Mouse (Mus musculus): Measurements from ENCODE around the gene Mcm9. TPM values are rescaled to one million over a fixed set of nuclear protein-coding genes. Genes with fewer than 3 reads are reported as not detected.

The Mcm9 gene
- polyA plus RNA-seq, 2 experiments: 8.8 to 12.0 TPM

DNA sequence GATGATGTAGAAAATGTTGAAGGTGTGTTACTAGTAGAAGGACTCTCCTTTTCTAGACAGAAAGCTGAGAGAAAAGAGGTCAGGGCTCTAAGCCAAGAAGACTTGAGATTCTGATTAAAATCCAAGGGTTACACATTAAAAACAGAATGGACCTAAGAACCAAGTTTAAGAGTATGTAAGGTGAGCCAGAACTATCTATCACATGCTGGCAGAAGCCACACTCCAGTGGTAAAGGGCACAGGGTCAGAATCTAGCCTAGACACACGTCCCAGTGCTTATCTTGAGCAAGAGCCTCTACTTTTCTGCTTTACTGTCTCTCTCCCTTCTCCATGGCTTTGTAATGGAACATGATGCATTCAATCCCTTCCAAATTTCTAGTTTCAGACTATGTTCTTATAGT lies 16.3 kb downstream of the Mcm9 start:
- H3K36me3 ChIP-seq (ENCODE audit: control insufficient read depth, insufficient read depth, low read length): peaks cover 49% of the 10 kb centered on the region
- H3K9me3 ChIP-seq (ENCODE audit: control insufficient read depth, low read length): no peaks in the 10 kb centered on the region
- no peaks in the 10 kb centered on the region for H3K27me3 ChIP-seq (ENCODE audit: control insufficient read depth, insufficient read depth, low read length)
- H3K4me3 ChIP-seq (replicated peaks; ENCODE audit: low read length): no peak overlapping the region
- no peak for TF ChIP-seq POLR2A (IDR thresholded peaks at IDR 0.05; ENCODE audit: borderline replicate concordance, extremely low read depth, insufficient read depth, insufficient read length)
- 92% methylated on average over 1 of the region's 1 CpGs for WGBS
- no peak for ATAC-seq (ENCODE audit: low FRiP score, low read depth)
- H3K9ac ChIP-seq (ENCODE audit: low read depth, low read length, severe bottlenecking): no peak overlapping the region
- no peaks in the 10 kb centered on the region for H3K4me1 ChIP-seq (ENCODE audit: control insufficient read depth, insufficient read depth, low read length)
- no peak overlapping the region for H3K4me2 ChIP-seq (replicated peaks; ENCODE audit: low read depth, low read length, severe bottlenecking)
- no peak for DNase-seq (ENCODE audit: low spot score)
- no peak overlapping the region for H3K27ac ChIP-seq (replicated peaks; ENCODE audit: low read depth, low read length)

DNA sequence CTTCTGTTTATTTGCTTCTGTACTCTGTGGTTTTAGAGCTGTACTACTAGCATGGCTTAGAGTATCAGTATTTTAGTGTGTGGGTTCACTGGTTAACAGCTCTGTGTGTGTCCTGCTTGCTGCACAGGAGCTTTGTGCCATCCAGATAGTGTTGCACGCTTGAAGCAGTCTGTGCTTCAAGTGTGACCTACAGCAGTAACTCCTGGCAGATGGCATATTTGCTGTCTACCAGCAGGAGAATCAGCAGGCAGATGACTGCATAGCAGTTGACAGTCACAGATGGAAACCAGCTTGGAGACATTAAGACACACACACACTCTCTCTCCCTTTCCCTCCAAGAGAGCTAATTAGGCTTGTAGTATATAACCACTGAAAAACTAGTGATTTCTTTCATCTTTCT lies 18.1 kb downstream of the Mcm9 start:
- H3K9me3 ChIP-seq (ENCODE audit: control insufficient read depth, low read length): no peaks in the 10 kb centered on the region
- no peak overlapping the region for H3K27ac ChIP-seq (replicated peaks; ENCODE audit: low read depth, low read length)
- no peak for TF ChIP-seq POLR2A (IDR thresholded peaks at IDR 0.05; ENCODE audit: borderline replicate concordance, extremely low read depth, insufficient read depth, insufficient read length)
- no peak overlapping the region for H3K4me3 ChIP-seq (replicated peaks; ENCODE audit: low read length)
- no peak overlapping the region for H3K4me2 ChIP-seq (replicated peaks; ENCODE audit: low read depth, low read length, severe bottlenecking)
- H3K36me3 ChIP-seq (ENCODE audit: control insufficient read depth, insufficient read depth, low read length): peaks cover 60% of the 10 kb centered on the region
- no peak overlapping the region for H3K9ac ChIP-seq (ENCODE audit: low read depth, low read length, severe bottlenecking)
- no peaks in the 10 kb centered on the region for H3K27me3 ChIP-seq (ENCODE audit: control insufficient read depth, insufficient read depth, low read length)
- no peaks in the 10 kb centered on the region for H3K4me1 ChIP-seq (ENCODE audit: control insufficient read depth, insufficient read depth, low read length)
- ATAC-seq (ENCODE audit: low FRiP score, low read depth): no peak
- DNase-seq (ENCODE audit: low spot score): no peak
- WGBS: 90% methylated on average over 1 of the region's 1 CpGs

DNA sequence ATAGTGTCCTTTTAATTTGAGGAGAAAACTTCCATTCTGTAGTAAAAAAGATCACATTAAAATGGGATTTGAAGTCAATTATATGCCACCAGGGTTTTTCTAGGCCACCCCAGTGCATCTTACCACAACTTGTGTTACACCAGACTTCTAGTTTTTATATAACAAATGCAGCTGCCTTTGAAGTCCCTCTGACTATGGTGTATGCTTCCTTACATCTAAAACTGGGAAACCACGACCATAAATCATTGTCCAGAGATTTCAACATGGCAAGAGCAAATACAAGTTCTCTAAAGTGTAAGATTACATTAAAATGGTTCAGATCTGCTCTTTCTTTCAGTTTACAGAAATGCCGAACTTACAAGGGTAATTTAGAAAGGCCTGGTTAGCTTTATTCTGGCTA lies 22.0 kb downstream of the Mcm9 start:
- 66% methylated on average over 2 of the region's 2 CpGs for WGBS
- H3K36me3 ChIP-seq (ENCODE audit: control insufficient read depth, insufficient read depth, low read length): peaks cover 69% of the 10 kb centered on the region

DNA sequence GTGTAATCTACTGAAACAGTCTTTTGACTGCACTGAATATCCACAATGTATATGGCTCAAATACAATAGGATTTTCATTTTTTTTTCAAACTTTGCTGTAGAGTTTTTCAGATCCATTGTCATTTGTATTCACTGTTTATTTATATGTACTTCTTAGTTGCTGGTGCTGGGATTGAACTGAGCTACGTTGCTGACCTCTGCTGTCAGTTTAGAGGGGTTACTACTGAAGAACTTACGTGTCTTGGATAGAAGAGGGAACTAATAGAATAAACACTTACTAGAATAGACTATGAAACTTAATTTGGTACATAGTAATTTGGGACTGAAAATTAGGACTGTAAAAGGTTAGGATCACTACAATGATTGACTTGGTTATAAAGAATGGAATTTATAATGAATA lies 24.9 kb downstream of the Mcm9 start:
- H3K36me3 ChIP-seq (ENCODE audit: control insufficient read depth, insufficient read depth, low read length): peaks cover 70% of the 10 kb centered on the region
- no peaks in the 10 kb centered on the region for H3K9me3 ChIP-seq (ENCODE audit: control insufficient read depth, low read length)
- DNase-seq (ENCODE audit: low spot score): no peak
- H3K27ac ChIP-seq (replicated peaks; ENCODE audit: low read depth, low read length): no peak overlapping the region
- no peak overlapping the region for H3K4me2 ChIP-seq (replicated peaks; ENCODE audit: low read depth, low read length, severe bottlenecking)
- H3K27me3 ChIP-seq (ENCODE audit: control insufficient read depth, insufficient read depth, low read length): no peaks in the 10 kb centered on the region
- TF ChIP-seq POLR2A (IDR thresholded peaks at IDR 0.05; ENCODE audit: borderline replicate concordance, extremely low read depth, insufficient read depth, insufficient read length): no peak
- no peak for ATAC-seq (ENCODE audit: low FRiP score, low read depth)
- H3K9ac ChIP-seq (ENCODE audit: low read depth, low read length, severe bottlenecking): no peak overlapping the region
- H3K4me1 ChIP-seq (ENCODE audit: control insufficient read depth, insufficient read depth, low read length): no peaks in the 10 kb centered on the region
- H3K4me3 ChIP-seq (replicated peaks; ENCODE audit: low read length): no peak overlapping the region
- WGBS: 68% methylated on average over 2 of the region's 2 CpGs

More for the DNA sequence above, 22.0 kb downstream of the Mcm9 start:
- H3K4me2 ChIP-seq (replicated peaks; ENCODE audit: low read depth, low read length, severe bottlenecking): no peak overlapping the region
- DNase-seq (ENCODE audit: low spot score): no peak
- H3K9ac ChIP-seq (ENCODE audit: low read depth, low read length, severe bottlenecking): no peak overlapping the region
- no peak for TF ChIP-seq POLR2A (IDR thresholded peaks at IDR 0.05; ENCODE audit: borderline replicate concordance, extremely low read depth, insufficient read depth, insufficient read length)
- no peaks in the 10 kb centered on the region for H3K27me3 ChIP-seq (ENCODE audit: control insufficient read depth, insufficient read depth, low read length)
- no peak for ATAC-seq (ENCODE audit: low FRiP score, low read depth)
- no peak overlapping the region for H3K27ac ChIP-seq (replicated peaks; ENCODE audit: low read depth, low read length)
- no peaks in the 10 kb centered on the region for H3K9me3 ChIP-seq (ENCODE audit: control insufficient read depth, low read length)
- H3K4me3 ChIP-seq (replicated peaks; ENCODE audit: low read length): no peak overlapping the region
- H3K4me1 ChIP-seq (ENCODE audit: control insufficient read depth, insufficient read depth, low read length): no peaks in the 10 kb centered on the region

GRCm38 (mm10) chr10:53598821-53599220 lies 31.4 kb downstream of the Mcm9 start:
- ATAC-seq (ENCODE audit: low FRiP score, low read depth) (no peak), DNase-seq (ENCODE audit: low spot score) (peak; percentile 15)
- Histone ChIP-seq H3K4me3 (replicated peaks; ENCODE audit: low read length) (peak overlapping the region; percentile 88), H3K27ac (replicated peaks; ENCODE audit: low read depth, low read length) (no peak overlapping the region), H3K4me1 (ENCODE audit: control insufficient read depth, insufficient read depth, low read length) (peaks cover 16% of the 10 kb centered on the region; the same call in 1 of the 2 replicates), H3K27me3 (ENCODE audit: control insufficient read depth, insufficient read depth, low read length) (no peaks in the 10 kb centered on the region), H3K9me3 (ENCODE audit: control insufficient read depth, low read length) (no peaks in the 10 kb centered on the region), H3K4me2 (replicated peaks; ENCODE audit: low read depth, low read length, severe bottlenecking) (peak overlapping the region; percentile 47), H3K9ac (ENCODE audit: low read depth, low read length, severe bottlenecking) (no peak overlapping the region), H3K36me3 (ENCODE audit: control insufficient read depth, insufficient read depth, low read length) (peaks cover 26% of the 10 kb centered on the region)
- TF ChIP-seq POLR2A (IDR thresholded peaks at IDR 0.05; ENCODE audit: borderline replicate concordance, extremely low read depth, insufficient read depth, insufficient read length): no peak
- WGBS: 55% methylated on average over 5 of the region's 5 CpGs

Measured in limb, embryonic 14.5 days (tissue).